Mouse (Mus musculus): ENCODE results near the gene Stxbp5.

The Stxbp5 gene

GRCm38 (mm10) chr10:9857850-9858249, 43.0 kb downstream of the Stxbp5 start:
- DNase-seq (ENCODE audit: low spot score in 2 of 2) = no peak

- DNase-seq (ENCODE audit: low spot score in 2 of 2) = no peak
These were observed 44.1 kb downstream of the Stxbp5 start for GRCm38 (mm10) chr10:9856792-9857191.

- no peak for DNase-seq (ENCODE audit: low spot score in 2 of 2)
These were observed 54.5 kb downstream of the Stxbp5 start for GRCm38 (mm10) chr10:9846408-9846807.

DNA sequence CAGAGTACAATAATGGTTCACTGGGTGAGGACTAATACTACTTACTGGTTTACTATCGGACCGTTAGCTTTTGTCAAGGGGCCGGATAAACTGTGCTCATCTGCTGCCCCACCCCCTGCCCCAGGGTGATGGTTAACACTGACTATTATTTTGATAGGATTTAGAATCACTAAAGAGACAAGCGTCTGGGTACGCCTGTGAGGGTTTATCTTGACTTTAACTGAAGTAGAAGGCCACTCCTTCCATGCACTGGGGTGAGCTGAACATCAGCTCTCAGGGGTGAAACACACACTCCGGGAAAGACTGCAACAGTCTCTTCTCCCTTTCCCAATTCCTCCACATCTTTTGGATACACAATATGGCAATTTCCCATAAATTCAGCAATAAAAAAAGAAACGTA, 61.5 kb downstream of the Stxbp5 start:
- no peak for DNase-seq (ENCODE audit: low spot score in 2 of 2)

GRCm38 (mm10) chr10:9834986-9835385, 65.9 kb downstream of the Stxbp5 start:
- no peak for DNase-seq (ENCODE audit: low spot score in 2 of 2)

GRCm38 (mm10) chr10:9832937-9833336, 67.9 kb downstream of the Stxbp5 start:
- no peak for DNase-seq (ENCODE audit: low spot score in 2 of 2)

GRCm38 (mm10) chr10:9829744-9830143, 71.1 kb downstream of the Stxbp5 start:
- no peak for DNase-seq (ENCODE audit: low spot score in 2 of 2)

- DNase-seq (ENCODE audit: low spot score in 2 of 2) = no peak
These were observed 79.6 kb downstream of the Stxbp5 start for GRCm38 (mm10) chr10:9821299-9821698.

DNA sequence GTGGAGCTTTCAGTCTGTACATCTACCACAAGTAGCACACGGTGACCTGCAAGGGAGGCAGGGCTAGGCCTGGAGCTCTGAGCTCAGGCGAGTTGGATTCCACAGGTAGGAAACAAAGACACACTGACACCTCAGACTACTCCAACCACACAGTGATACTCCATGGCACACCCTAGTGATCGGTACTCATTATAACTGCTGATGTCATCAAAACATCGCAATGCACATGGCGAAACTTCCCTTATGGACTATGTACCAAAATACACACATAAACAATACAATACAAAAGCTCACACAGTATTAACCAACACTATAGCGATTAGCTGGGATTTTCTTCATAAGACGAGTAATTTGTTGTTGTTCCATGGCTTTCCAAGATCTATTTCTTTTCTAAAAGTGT, 82.3 kb downstream of the Stxbp5 start:
- no peak for DNase-seq (ENCODE audit: low spot score in 2 of 2)

GRCm38 (mm10) chr10:9813926-9814325, 87.0 kb downstream of the Stxbp5 start:
- no peak for DNase-seq (ENCODE audit: low spot score in 2 of 2)

DNA sequence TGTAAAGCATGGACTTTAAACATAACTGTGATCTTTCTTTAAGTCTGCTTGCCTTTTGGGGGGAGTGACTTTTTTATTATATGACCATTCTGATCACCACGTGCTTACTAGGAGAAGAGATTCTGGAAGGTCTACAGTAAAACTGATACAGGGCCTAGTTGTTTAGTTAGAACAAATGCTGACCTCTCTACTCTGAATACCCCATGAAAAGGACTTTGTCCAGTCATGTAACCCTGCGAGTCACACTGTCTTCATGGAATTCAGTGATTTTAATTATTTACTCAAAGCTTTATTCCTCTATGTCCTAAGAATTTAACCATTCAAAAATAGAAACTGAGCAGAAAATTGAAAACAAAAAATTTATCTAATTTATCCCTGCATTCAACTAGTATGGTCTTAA, 93.3 kb downstream of the Stxbp5 start:
- no peak for DNase-seq (ENCODE audit: low spot score in 2 of 2)

DNA sequence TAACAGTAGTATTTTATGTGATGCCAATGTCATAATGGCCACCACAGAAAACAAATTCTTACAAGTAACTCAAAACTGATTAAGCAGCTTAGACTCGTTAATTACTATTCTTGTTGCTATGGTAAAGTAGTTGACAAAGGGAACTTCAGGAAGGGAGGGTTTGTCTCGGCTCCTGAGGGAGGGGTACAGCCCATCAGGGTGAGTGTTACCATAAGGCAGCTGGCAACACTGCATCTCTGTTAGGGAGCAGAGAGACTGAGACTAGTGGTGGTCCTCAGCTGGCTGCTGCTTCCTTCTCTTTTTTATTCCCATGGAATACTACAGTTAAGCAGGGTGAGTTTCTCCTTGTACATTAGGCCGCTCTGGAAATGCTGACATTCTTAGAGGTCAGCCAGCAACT, 95.5 kb downstream of the Stxbp5 start:
- no peak for DNase-seq (ENCODE audit: low spot score in 2 of 2)

- no peak for DNase-seq (ENCODE audit: low spot score in 2 of 2)
These were observed 97.8 kb downstream of the Stxbp5 start for GRCm38 (mm10) chr10:9803126-9803525.

DNA sequence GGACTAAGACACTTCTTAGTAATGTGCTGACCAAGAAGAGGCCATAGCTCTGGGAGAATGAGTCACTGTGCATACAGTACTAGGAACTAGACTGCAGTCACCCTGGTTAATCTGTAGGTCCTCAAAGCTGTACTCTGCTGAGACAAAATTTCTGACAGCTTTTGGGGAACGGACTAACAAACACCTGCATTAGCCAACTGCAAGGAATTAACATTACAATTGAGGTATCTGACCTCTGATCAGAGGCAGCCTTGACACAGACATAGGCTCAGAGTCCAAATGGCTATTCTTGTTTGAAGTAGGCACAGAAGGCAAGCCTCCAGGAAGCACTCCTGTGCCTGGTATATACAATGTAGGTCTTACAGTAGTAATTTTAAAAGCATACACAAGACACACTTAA, 99.3 kb downstream of the Stxbp5 start:
- no peak for DNase-seq (ENCODE audit: low spot score in 2 of 2)

GRCm38 (mm10) chr10:9799085-9799484, 101.8 kb downstream of the Stxbp5 start:
- DNase-seq (ENCODE audit: low spot score in 2 of 2) = no peak

GRCm38 (mm10) chr10:9796429-9796828, 104.5 kb downstream of the Stxbp5 start:
- no peak for DNase-seq (ENCODE audit: low spot score in 2 of 2)

DNA sequence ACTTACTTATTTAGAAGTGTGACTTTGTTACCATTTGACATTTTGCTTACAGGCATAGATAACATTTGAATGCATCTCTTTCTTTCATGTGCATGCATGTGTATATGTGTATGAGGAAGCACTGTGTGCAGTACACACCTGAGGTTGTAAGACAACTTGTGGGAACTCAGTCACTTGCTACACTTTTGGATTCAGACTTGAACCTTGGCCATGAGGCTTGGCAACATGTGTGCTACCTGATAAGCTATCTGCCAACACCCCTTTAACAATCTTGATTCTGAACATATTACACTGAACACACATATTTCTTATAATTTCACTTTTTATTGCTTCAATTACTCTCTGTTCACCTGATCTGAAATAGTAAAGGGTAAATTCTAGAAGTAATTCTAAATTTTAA, 106.5 kb downstream of the Stxbp5 start:
- no peak for DNase-seq (ENCODE audit: low spot score in 2 of 2)

DNA sequence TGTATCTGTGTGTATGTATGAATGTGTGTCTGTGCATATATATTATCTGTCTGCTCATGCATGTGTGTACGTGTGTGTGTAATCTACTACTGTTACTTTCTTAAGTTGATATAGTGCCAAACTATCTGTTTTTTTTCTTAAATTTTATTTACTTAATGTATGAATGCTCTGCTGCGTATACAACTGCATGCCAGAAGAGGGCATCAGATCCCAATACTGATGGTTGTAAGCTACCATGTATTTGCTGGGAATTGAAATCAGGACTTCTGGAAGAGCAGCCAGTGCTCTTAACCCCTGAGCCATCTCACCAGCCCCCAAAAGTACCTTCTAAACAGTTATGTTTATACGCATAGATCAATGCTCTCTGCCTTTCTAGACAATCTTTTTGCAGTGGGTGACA, 109.9 kb downstream of the Stxbp5 start:
- no peak for DNase-seq (ENCODE audit: low spot score in 2 of 2)

DNA sequence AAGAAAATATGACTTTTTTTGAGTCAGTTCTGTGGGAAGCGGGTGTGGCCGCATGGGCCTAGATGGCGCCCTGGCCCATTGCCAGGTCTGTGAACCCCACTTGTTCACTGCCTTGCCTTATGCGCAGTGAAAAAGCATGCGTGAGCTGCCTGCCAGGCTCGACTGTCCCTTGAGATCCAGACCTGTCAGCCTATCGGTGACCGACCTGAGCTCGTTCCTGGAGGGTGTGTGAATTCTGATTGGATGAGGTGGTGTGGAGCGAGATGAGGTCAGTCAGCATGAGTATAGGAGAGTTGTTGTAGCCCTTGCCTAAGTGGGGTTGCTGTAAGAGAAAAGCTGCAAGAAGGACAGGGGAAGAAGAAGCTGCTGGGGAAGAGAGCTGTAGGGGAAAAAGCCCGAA, 114.4 kb downstream of the Stxbp5 start:
- DNase-seq (ENCODE audit: low spot score in 2 of 2) = no peak

DNA sequence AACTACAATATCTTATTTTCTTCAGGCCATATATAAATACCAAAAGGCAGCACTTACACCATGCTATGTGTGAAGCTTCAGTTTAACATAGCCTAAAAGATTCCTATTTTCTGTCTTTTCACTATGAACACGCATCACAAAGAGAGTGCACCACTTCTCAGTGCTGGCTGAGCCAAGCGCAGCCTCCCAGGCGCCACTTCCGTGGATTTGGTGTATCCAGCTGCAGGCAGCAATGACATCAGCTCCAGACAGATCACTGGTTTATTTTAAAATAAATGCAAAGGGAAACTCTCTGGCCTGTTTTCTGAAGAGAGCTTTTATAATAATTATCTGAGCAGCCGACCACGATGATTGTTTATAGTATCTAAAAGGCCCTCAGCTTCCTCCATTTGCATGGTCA, 115.2 kb downstream of the Stxbp5 start:
- DNase-seq (ENCODE audit: low spot score in 2 of 2) = no peak

DNA sequence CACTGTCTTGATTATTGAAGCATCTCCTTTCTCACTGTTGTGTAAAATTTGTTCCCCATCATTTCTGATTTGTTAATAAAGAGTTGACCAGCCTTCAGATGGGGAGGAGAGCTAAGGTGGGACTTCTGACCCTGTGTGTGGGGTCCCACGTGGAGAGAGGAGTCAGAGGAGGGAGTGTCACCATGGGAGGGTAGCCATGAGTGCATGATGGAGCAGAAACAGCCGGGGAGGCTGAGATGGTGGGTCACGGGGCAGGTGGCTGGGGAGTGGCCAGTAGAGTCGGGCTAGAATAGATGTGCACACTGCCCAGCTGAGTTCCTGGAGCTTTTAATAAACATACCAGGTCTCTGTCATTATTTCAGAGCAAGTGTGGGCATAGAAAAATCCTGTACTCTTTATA, 121.0 kb downstream of the Stxbp5 start:
- no peak for DNase-seq (ENCODE audit: low spot score in 2 of 2)

DNA sequence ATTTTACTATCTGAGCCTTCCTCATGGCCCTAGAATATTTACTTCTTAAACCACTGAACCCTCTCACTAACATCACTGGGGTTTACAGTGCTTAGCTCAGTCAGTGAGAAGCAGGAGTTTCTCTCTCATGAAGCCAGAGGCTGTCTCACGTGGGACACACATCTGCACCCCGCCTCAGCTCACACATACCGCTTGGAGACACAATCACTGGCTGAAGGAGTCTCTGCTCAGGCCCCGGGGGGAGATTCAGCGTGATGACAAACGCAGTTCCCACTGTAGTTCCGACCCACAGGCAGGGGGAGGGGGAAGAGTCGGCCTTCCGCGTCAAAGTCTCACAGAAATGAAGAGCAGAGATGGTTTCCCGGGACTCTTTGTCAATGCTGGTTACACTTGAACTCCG, 130.6 kb downstream of the Stxbp5 start:
- no peak for DNase-seq (ENCODE audit: low spot score in 2 of 2)

GRCm38 (mm10) chr10:9763831-9764230, 137.0 kb downstream of the Stxbp5 start:
- DNase-seq (ENCODE audit: low spot score in 2 of 2) = no peak

- DNase-seq (ENCODE audit: low spot score in 2 of 2) = no peak
These were observed 140.6 kb downstream of the Stxbp5 start for GRCm38 (mm10) chr10:9760264-9760663.

DNA sequence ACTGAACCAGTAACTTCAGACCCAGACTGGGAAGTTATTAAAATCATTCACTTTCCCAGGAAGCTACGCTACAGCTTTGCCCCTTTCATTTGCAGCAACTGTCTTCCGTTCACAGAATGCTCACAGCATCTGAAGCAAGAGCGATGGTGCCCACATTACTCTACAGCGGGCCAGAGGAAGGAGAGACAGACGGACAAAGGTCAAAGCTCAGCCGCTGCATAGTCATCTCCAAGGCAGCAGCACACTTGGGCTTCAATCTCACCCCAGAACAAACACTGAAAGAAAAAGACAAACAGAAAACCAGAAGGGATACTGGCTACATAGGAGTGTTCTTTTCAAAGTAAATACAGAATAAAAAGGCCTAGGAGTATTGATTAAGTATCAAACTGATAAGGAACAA, 144.3 kb downstream of the Stxbp5 start:
- DNase-seq (ENCODE audit: low spot score in 2 of 2) = no peak

Measured in spleen, postnatal 4 days (tissue).